Mouse (Mus musculus) testis, adult 2 months (tissue): ENCODE measurements around the gene Ercc6. TPM values are rescaled to one million over a fixed set of nuclear protein-coding genes. Genes with fewer than 3 reads are reported as not detected.

Experiments used
- H3K27ac ChIP-seq: fragments of 200-500 bp; 2 replicates; pipeline ENCODE4 v1.5.1; 2012; ENCODE audit warnings: low read depth, low read length; ENCODE audit not compliant: control insufficient read depth, insufficient read depth
- H3K27me3 ChIP-seq: fragments of 200-500 bp; 2 replicates; pipeline ENCODE4 v1.6.1; 2012; ENCODE audit warnings: mild to moderate bottlenecking, low read length, moderate library complexity; ENCODE audit not compliant: control insufficient read depth, insufficient read depth
- H3K36me3 ChIP-seq: fragments of 200-500 bp; 2 replicates; pipeline ENCODE4 v1.6.1; 2012; ENCODE audit warnings: mild to moderate bottlenecking, low read length; ENCODE audit not compliant: control insufficient read depth, insufficient read depth
- H3K4me1 ChIP-seq: fragments of 200-500 bp; 2 replicates; pipeline ENCODE4 v1.6.1; 2012; ENCODE audit warnings: low read length; ENCODE audit not compliant: control insufficient read depth, insufficient read depth
- H3K4me3 ChIP-seq: fragments of 200-500 bp; 2 replicates; pipeline ENCODE4 v1.5.1; 2012; ENCODE audit warnings: low read depth, mild to moderate bottlenecking, low read length, moderate library complexity, mixed read lengths; ENCODE audit not compliant: control insufficient read depth
- CTCF ChIP-seq: fragments of 200-500 bp; IDR thresholded peaks from 2 replicates; pipeline ENCODE4 v1.5.1; 2012; ENCODE audit warnings: low read depth, mild to moderate bottlenecking, inconsistent platforms, low read length, moderate library complexity; ENCODE audit not compliant: control insufficient read depth, insufficient read depth, insufficient replicate concordance
- POLR2A ChIP-seq: fragments of 200-500 bp; IDR thresholded peaks from 2 replicates; pipeline ENCODE4 v1.6.1; 2012; ENCODE audit warnings: low read depth, mild to moderate bottlenecking, inconsistent platforms, low read length, moderate library complexity; ENCODE audit not compliant: control insufficient read depth
- polyA plus RNA-seq: library from polyadenylated mRNA; depleted of rRNA; stranded (reverse); fragments of >200 nt; gene quantifications from 2 replicates; pipeline ENCODE4 v1.2.3, GENCODE M21; 2012

The Ercc6 gene
- polyA plus RNA-seq, 1 experiment = 8.0 TPM

- no peaks in the 10 kb centered on the region for H3K36me3 ChIP-seq
- no peak overlapping the region; the same call in 1 of the 2 replicates for H3K27ac ChIP-seq
- H3K27me3 ChIP-seq = no peaks in the 10 kb centered on the region
- H3K4me3 ChIP-seq = no peak overlapping the region
- no peak for TF ChIP-seq POLR2A
- 0 out of 2 replicates have a peak, but pooled peaks cover 4% of the 10 kb centered on the region for H3K4me1 ChIP-seq
These were observed 7.0 kb upstream of the Ercc6 start for GRCm38 (mm10) chr14:32506329-32506728.

- Histone ChIP-seq H3K27me3 (no peaks in the 10 kb centered on the region), H3K36me3 (no peaks in the 10 kb centered on the region), H3K27ac (peak overlapping the region; percentile 7; the same call in 1 of the 2 replicates), H3K4me1 (0 out of 2 replicates have a peak, but pooled peaks cover 4% of the 10 kb centered on the region), H3K4me3 (peak overlapping the region; percentile 28; the same call in 1 of the 2 replicates)
- no peak for TF ChIP-seq POLR2A
- no peak for TF ChIP-seq CTCF
These were observed 6.1 kb upstream of the Ercc6 start for GRCm38 (mm10) chr14:32507216-32507615.

GRCm38 (mm10) chr14:32508105-32508835 is 5.1 kb upstream of the Ercc6 start:
- H3K36me3 ChIP-seq = no peaks in the 10 kb centered on the region
- no peaks in the 10 kb centered on the region for H3K27me3 ChIP-seq
- peaks cover 4% of the 10 kb centered on the region; the same call in 1 of the 2 replicates for H3K4me1 ChIP-seq
- H3K4me3 ChIP-seq = peak overlapping the region; percentile 82
- peak overlapping the region; percentile 63 for H3K27ac ChIP-seq
- no peak for TF ChIP-seq CTCF
- TF ChIP-seq POLR2A = no peak

- H3K4me1 ChIP-seq = peaks cover 4% of the 10 kb centered on the region; the same call in 1 of the 2 replicates
- peak overlapping the region; percentile 63 for H3K27ac ChIP-seq
- no peak for TF ChIP-seq CTCF
- TF ChIP-seq POLR2A = no peak; the same call in 1 of the 2 replicates
- H3K36me3 ChIP-seq = no peaks in the 10 kb centered on the region
- H3K27me3 ChIP-seq = no peaks in the 10 kb centered on the region
- peak overlapping the region; percentile 82 for H3K4me3 ChIP-seq
These were observed 3.8 kb upstream of the Ercc6 start for GRCm38 (mm10) chr14:32509443-32509961.

DNA sequence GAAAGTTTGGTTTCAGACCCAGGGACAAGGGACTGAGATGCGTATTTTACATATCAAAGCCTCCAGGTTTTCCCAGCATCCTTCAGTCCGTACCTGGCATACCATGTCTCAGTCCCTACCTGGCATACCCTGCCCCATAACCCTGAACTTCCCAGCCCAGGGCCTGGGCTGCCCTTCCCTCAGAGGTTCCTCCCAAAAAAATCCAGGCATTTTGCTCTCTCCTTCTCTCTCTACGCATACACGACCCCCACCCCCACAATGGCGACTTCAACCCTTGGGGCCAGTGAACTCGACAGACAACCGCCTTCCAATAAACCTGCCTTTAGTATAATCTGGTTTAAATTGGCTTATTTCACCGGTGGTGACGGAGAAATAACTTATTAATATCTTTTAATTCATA is 409 bp upstream of the Ercc6 start:
- H3K27ac ChIP-seq = peak overlapping the region; percentile 90
- H3K27me3 ChIP-seq = no peaks in the 10 kb centered on the region
- peaks cover 4% of the 10 kb centered on the region; the same call in 1 of the 2 replicates for H3K4me1 ChIP-seq
- TF ChIP-seq CTCF = no peak
- H3K36me3 ChIP-seq = no peaks in the 10 kb centered on the region
- peak overlapping the region; percentile 94 for H3K4me3 ChIP-seq

GRCm38 (mm10) chr14:32516086-32516485 is 2.8 kb downstream of the Ercc6 start:
- Histone ChIP-seq H3K27ac (no peak overlapping the region), H3K4me1 (no peaks in the 10 kb centered on the region; the same call in 1 of the 2 replicates), H3K36me3 (no peaks in the 10 kb centered on the region), H3K4me3 (peak overlapping the region; percentile 76), H3K27me3 (no peaks in the 10 kb centered on the region)
- TF ChIP-seq CTCF = no peak
- TF ChIP-seq POLR2A = no peak

DNA sequence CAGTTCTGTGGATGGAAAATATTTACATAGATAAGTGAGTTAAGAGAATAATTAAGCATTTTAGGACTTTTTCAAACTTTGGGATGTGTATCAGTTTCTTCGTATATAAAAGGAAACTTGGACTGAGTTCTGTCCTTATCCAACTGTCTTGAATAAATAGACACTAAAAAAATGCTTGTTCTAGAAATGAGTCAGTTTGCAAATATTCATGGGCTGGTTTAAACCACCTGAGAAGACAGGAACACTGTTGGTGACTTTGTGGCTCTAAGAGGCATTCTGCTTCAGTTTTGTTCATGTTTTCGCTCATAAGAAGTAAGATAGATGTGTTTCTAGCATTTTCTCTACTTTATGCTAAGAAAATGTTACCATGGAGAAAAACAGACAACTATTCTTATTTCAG is 5.2 kb downstream of the Ercc6 start:
- Histone ChIP-seq H3K4me3 (no peak overlapping the region), H3K27me3 (no peaks in the 10 kb centered on the region), H3K27ac (no peak overlapping the region), H3K4me1 (no peaks in the 10 kb centered on the region; the same call in 1 of the 2 replicates), H3K36me3 (no peaks in the 10 kb centered on the region; the same call in 1 of the 2 replicates)
- TF ChIP-seq POLR2A = no peak
- no peak for TF ChIP-seq CTCF
